Mouse (Mus musculus): ENCODE measurements around the gene Bdh1. TPM values are rescaled to one million over a fixed set of nuclear protein-coding genes. Genes with fewer than 3 reads are reported as not detected.

Gene Bdh1
- polyA plus RNA-seq, 1 experiment from 2014 or later = 8.0 TPM

DNA sequence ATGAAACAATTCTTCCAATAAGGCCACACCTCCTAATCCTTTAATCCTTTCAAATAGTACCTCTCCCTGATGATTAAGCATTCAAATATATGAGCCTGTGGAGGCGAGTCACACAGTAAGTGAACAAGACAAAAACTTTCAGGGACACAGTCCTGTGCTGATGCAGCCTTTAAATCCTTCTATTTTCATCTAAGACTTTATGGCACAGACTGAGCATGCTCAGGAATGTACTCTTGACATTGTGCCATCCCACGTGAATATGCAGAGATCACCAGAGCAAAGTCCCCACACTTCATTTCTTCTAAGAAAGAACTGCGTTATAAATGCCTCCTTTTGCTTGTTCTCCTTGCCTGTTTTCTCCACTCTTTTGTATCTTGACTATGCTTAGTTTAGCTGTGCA lies 14.2 kb upstream of the Bdh1 start:
- H3K27ac ChIP-seq (ENCODE audit: low read depth, low read length) = no peak overlapping the region
- 78% methylated on average over 3 of the region's 3 CpGs for WGBS
- H3K9ac ChIP-seq (ENCODE audit: low read depth, low read length) = no peak overlapping the region
- H3K27me3 ChIP-seq (ENCODE audit: control insufficient read depth, insufficient read depth, low read length) = no peaks in the 10 kb centered on the region
- ATAC-seq (ENCODE audit: low FRiP score, low TSS enrichment) = no peak
- H3K9me3 ChIP-seq (ENCODE audit: control insufficient read depth, low read length) = no peaks in the 10 kb centered on the region
- H3K4me2 ChIP-seq (replicated peaks; ENCODE audit: low read depth, low read length) = no peak overlapping the region
- H3K4me3 ChIP-seq (ENCODE audit: low read length) = no peak overlapping the region
- H3K4me1 ChIP-seq (ENCODE audit: control insufficient read depth, insufficient read depth, low read length) = no peaks in the 10 kb centered on the region
- H3K36me3 ChIP-seq (ENCODE audit: control insufficient read depth, insufficient read depth, low read length) = no peaks in the 10 kb centered on the region

GRCm38 (mm10) chr16:31410969-31411368 lies 11.1 kb upstream of the Bdh1 start:
- Histone ChIP-seq H3K4me3 (ENCODE audit: low read length) (no peak overlapping the region), H3K27ac (ENCODE audit: low read depth, low read length) (no peak overlapping the region), H3K9ac (ENCODE audit: low read depth, low read length) (no peak overlapping the region), H3K36me3 (ENCODE audit: control insufficient read depth, insufficient read depth, low read length) (no peaks in the 10 kb centered on the region), H3K4me2 (replicated peaks; ENCODE audit: low read depth, low read length) (no peak overlapping the region), H3K4me1 (ENCODE audit: control insufficient read depth, insufficient read depth, low read length) (no peaks in the 10 kb centered on the region), H3K9me3 (ENCODE audit: control insufficient read depth, low read length) (no peaks in the 10 kb centered on the region), H3K27me3 (ENCODE audit: control insufficient read depth, insufficient read depth, low read length) (no peaks in the 10 kb centered on the region)
- ATAC-seq (ENCODE audit: low FRiP score, low TSS enrichment) = no peak
- WGBS = 66% methylated on average over 4 of the region's 4 CpGs

DNA sequence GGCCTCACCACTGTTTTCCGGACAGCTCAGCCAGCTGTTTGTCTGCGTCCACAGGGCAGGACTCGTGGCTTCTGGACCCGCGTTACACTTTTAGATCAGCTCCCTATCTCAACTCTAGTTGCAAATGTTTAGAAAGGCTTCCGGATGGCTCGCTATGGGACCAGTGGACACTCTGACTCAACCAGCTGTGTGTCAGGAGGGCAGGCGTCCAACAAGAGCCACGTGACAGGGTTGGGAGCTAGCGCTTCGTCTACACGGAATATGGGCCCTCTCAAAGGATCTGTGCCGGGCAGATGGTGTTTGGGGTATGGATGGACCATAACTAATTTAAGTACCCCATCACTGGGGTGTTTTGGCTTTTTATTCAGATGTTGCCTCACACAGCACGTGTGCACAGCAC lies 9.8 kb upstream of the Bdh1 start:
- WGBS = 76% methylated on average over 14 of the region's 14 CpGs
- no peak overlapping the region for H3K9ac ChIP-seq (ENCODE audit: low read depth, low read length)
- no peaks in the 10 kb centered on the region for H3K9me3 ChIP-seq (ENCODE audit: control insufficient read depth, low read length)
- H3K4me2 ChIP-seq (replicated peaks; ENCODE audit: low read depth, low read length) = no peak overlapping the region
- H3K36me3 ChIP-seq (ENCODE audit: control insufficient read depth, insufficient read depth, low read length) = no peaks in the 10 kb centered on the region
- ATAC-seq (ENCODE audit: low FRiP score, low TSS enrichment) = no peak
- no peak overlapping the region for H3K27ac ChIP-seq (ENCODE audit: low read depth, low read length)
- H3K4me3 ChIP-seq (ENCODE audit: low read length) = no peak overlapping the region
- no peaks in the 10 kb centered on the region for H3K4me1 ChIP-seq (ENCODE audit: control insufficient read depth, insufficient read depth, low read length)
- H3K27me3 ChIP-seq (ENCODE audit: control insufficient read depth, insufficient read depth, low read length) = no peaks in the 10 kb centered on the region

DNA sequence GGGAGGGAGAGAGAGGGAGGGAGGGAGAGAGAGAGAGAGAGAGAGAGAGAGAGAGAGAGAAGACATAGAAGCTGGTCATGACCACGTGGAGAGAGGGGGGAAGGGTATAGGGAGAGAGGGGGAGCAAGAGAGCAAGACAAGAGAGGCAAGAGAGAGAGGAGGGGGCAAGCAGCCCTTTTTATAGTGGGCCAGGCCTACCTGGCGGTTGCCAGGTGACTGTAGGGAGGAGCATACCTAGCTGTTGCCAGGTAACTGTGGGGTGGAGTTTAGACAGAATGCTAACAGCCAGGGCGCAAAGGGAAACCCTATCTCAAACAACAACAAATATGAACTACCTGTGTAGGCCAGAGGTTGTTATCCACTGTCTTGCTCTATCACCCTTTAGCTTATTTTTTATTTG lies 8.3 kb upstream of the Bdh1 start:
- no peaks in the 10 kb centered on the region for H3K36me3 ChIP-seq (ENCODE audit: control insufficient read depth, insufficient read depth, low read length)
- no peaks in the 10 kb centered on the region for H3K9me3 ChIP-seq (ENCODE audit: control insufficient read depth, low read length)
- 94% methylated on average over 2 of the region's 3 CpGs for WGBS
- no peak overlapping the region for H3K27ac ChIP-seq (ENCODE audit: low read depth, low read length)
- H3K9ac ChIP-seq (ENCODE audit: low read depth, low read length) = no peak overlapping the region
- no peak for ATAC-seq (ENCODE audit: low FRiP score, low TSS enrichment)
- H3K4me1 ChIP-seq (ENCODE audit: control insufficient read depth, insufficient read depth, low read length) = no peaks in the 10 kb centered on the region
- no peak overlapping the region for H3K4me3 ChIP-seq (ENCODE audit: low read length)
- H3K4me2 ChIP-seq (replicated peaks; ENCODE audit: low read depth, low read length) = no peak overlapping the region
- no peaks in the 10 kb centered on the region for H3K27me3 ChIP-seq (ENCODE audit: control insufficient read depth, insufficient read depth, low read length)

DNA sequence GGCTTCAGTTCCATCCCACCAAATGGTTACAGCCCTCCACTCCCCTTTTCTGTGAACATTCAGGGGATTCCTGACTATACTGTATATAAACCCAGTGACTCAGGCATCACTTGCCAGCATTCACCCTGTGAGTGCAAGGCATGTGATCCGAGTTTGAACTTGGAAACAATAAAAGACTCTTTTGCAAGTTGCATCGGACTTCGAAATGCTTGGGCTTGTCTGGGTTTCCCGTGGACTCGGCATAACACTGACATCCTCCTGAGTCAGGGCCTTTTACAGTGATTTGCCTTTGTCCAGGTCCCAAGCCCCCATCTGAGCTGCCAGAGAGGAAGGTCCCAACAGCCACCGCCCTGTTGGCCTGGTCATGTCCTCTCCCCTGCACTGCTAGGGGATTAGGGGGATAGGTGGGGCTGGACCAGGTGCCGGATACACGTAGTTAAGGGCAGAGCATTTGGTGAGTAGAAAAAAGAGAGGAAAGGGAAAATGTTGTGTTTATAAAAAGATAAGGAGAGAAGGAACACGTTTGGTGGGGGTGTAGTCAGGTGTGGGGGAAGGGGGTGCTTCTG lies 6.1 kb upstream of the Bdh1 start:
- H3K4me3 ChIP-seq (ENCODE audit: low read length) = no peak overlapping the region
- H3K9ac ChIP-seq (ENCODE audit: low read depth, low read length) = no peak overlapping the region
- H3K27me3 ChIP-seq (ENCODE audit: control insufficient read depth, insufficient read depth, low read length) = no peaks in the 10 kb centered on the region
- H3K4me1 ChIP-seq (ENCODE audit: control insufficient read depth, insufficient read depth, low read length) = no peaks in the 10 kb centered on the region
- 57% methylated on average over 9 of the region's 9 CpGs for WGBS
- H3K27ac ChIP-seq (ENCODE audit: low read depth, low read length) = no peak overlapping the region
- no peaks in the 10 kb centered on the region for H3K36me3 ChIP-seq (ENCODE audit: control insufficient read depth, insufficient read depth, low read length)
- no peaks in the 10 kb centered on the region for H3K9me3 ChIP-seq (ENCODE audit: control insufficient read depth, low read length)
- ATAC-seq (ENCODE audit: low FRiP score, low TSS enrichment) = no peak
- no peak overlapping the region for H3K4me2 ChIP-seq (replicated peaks; ENCODE audit: low read depth, low read length)

GRCm38 (mm10) chr16:31418704-31419103 lies 3.4 kb upstream of the Bdh1 start:
- H3K4me3 ChIP-seq (ENCODE audit: low read length) = no peak overlapping the region
- no peak overlapping the region for H3K9ac ChIP-seq (ENCODE audit: low read depth, low read length)
- no peaks in the 10 kb centered on the region for H3K4me1 ChIP-seq (ENCODE audit: control insufficient read depth, insufficient read depth, low read length)
- no peaks in the 10 kb centered on the region for H3K27me3 ChIP-seq (ENCODE audit: control insufficient read depth, insufficient read depth, low read length)
- 75% methylated on average over 3 of the region's 3 CpGs for WGBS
- no peak for ATAC-seq (ENCODE audit: low FRiP score, low TSS enrichment)
- H3K4me2 ChIP-seq (replicated peaks; ENCODE audit: low read depth, low read length) = no peak overlapping the region
- H3K27ac ChIP-seq (ENCODE audit: low read depth, low read length) = no peak overlapping the region
- H3K9me3 ChIP-seq (ENCODE audit: control insufficient read depth, low read length) = no peaks in the 10 kb centered on the region
- H3K36me3 ChIP-seq (ENCODE audit: control insufficient read depth, insufficient read depth, low read length) = no peaks in the 10 kb centered on the region

GRCm38 (mm10) chr16:31419457-31419856 lies 2.6 kb upstream of the Bdh1 start:
- no peak for ATAC-seq (ENCODE audit: low FRiP score, low TSS enrichment)
- no peaks in the 10 kb centered on the region for H3K27me3 ChIP-seq (ENCODE audit: control insufficient read depth, insufficient read depth, low read length)
- H3K36me3 ChIP-seq (ENCODE audit: control insufficient read depth, insufficient read depth, low read length) = no peaks in the 10 kb centered on the region
- no peak overlapping the region for H3K4me2 ChIP-seq (replicated peaks; ENCODE audit: low read depth, low read length)
- no peak overlapping the region for H3K27ac ChIP-seq (ENCODE audit: low read depth, low read length)
- no peak overlapping the region for H3K4me3 ChIP-seq (ENCODE audit: low read length)
- H3K4me1 ChIP-seq (ENCODE audit: control insufficient read depth, insufficient read depth, low read length) = no peaks in the 10 kb centered on the region
- WGBS = 62% methylated on average over 5 of the region's 5 CpGs
- H3K9ac ChIP-seq (ENCODE audit: low read depth, low read length) = no peak overlapping the region
- H3K9me3 ChIP-seq (ENCODE audit: control insufficient read depth, low read length) = no peaks in the 10 kb centered on the region

DNA sequence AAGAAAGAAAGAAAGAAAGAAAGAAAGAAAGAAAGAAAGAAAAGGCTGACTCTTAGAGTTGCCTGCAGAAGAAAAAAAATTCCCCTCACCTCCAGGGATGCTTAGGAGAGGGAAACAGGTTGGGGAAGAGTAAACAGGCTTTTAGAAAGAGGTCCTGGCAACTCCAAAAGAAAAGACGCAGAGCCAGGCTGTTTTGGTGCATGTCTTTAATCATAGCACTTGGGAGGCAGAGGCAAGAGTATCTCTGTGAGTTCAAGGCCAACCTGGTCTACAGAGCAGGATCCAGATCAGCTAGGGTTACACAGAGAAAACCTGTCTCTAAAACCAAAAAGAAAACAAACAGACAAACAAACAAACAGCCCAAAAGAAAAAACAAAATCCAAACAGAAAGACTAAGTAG lies 642 bp downstream of the Bdh1 start:
- no peak overlapping the region for H3K27ac ChIP-seq (ENCODE audit: low read depth, low read length)
- H3K9ac ChIP-seq (ENCODE audit: low read depth, low read length) = no peak overlapping the region
- H3K4me2 ChIP-seq (replicated peaks; ENCODE audit: low read depth, low read length) = no peak overlapping the region
- no peaks in the 10 kb centered on the region for H3K36me3 ChIP-seq (ENCODE audit: control insufficient read depth, insufficient read depth, low read length)
- 76% methylated on average over 1 of the region's 1 CpGs for WGBS
- H3K4me1 ChIP-seq (ENCODE audit: control insufficient read depth, insufficient read depth, low read length) = no peaks in the 10 kb centered on the region
- H3K9me3 ChIP-seq (ENCODE audit: control insufficient read depth, low read length) = no peaks in the 10 kb centered on the region
- ATAC-seq (ENCODE audit: low FRiP score, low TSS enrichment) = no peak
- H3K27me3 ChIP-seq (ENCODE audit: control insufficient read depth, insufficient read depth, low read length) = peaks cover 10% of the 10 kb centered on the region
- no peak overlapping the region for H3K4me3 ChIP-seq (ENCODE audit: low read length)

DNA sequence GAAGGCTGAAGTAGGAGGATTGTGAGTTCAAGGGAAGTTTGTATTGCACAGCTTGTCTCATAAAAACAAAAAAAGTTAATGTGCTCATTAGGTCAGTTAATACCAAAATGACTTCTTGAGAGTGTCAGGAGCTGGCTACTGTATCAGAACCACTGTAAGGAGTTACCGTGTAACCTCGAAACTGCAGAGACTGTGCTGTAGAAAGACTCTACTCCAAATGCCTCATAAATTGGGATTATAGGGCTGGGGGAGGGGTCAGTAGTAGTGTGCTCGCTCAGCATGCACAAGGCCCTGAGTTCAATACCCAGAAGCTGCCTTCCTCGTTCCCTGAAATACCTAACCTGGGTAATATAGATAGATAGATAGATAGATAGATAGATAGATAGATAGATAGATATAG lies 1.3 kb downstream of the Bdh1 start:
- Histone ChIP-seq H3K27ac (ENCODE audit: low read depth, low read length) (no peak overlapping the region), H3K4me3 (ENCODE audit: low read length) (no peak overlapping the region), H3K9ac (ENCODE audit: low read depth, low read length) (no peak overlapping the region), H3K4me1 (ENCODE audit: control insufficient read depth, insufficient read depth, low read length) (no peaks in the 10 kb centered on the region), H3K4me2 (replicated peaks; ENCODE audit: low read depth, low read length) (no peak overlapping the region), H3K9me3 (ENCODE audit: control insufficient read depth, low read length) (no peaks in the 10 kb centered on the region), H3K27me3 (ENCODE audit: control insufficient read depth, insufficient read depth, low read length) (peaks cover 15% of the 10 kb centered on the region), H3K36me3 (ENCODE audit: control insufficient read depth, insufficient read depth, low read length) (no peaks in the 10 kb centered on the region)
- no peak for ATAC-seq (ENCODE audit: low FRiP score, low TSS enrichment)
- 81% methylated on average over 4 of the region's 4 CpGs for WGBS

Measured in kidney, embryonic 14.5 days (tissue).